Mouse (Mus musculus) liver, adult (tissue): ENCODE data around the gene Trabd2b.

Source experiments
- GATA4 ChIP-seq: IDR thresholded peaks from 2 replicates; pipeline ENCODE4 v1.6.1; 2014; ENCODE audit warnings: mild to moderate bottlenecking, low read length; ENCODE audit not compliant: insufficient replicate concordance

The Trabd2b gene

DNA sequence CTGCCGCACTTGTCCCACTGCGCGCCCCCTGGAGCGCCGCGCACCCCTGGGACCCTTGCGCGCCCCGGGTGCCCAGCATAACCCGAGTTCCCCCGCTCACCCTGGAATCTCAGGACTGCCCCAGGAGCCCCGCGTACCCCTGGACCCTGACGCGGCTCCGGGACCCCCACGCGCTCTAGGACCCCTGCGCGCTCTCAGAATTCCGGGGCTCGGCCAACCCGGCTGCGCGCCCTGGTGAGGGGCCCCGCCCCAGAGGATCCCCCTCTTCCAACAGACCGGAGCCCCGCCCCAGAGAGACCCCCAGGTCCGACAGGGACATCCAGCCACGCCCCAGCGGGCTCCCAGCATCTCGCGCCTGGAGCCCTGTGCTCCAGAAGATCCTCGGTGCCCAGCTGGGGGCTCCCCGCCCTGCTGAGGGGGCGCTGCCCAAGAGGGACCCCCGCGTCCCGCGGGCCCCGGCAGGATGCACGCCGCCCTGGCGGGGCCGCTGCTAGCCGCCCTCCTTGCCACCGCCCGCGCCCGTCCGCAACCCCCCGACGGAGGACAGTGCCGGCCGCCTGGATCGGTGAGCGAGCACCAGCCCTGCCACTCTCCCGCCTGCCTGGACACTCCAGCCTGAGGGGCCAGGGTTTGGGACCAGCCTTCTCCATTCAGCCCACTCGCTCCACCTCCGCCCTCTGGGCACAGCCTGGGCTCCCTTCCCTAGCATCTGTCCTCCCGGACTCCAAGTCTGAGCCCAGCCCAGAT is at the start of gene Trabd2b:
Gene Trabd2b, plus strand, starts transcription at position 370 of the 747 bp plus-strand sequence.
- TF ChIP-seq GATA4: no peak

GRCm38 (mm10) chr4:114357420-114357819 is 49.1 kb upstream of the Trabd2b start:
- no peak for TF ChIP-seq GATA4

GRCm38 (mm10) chr4:114358874-114359273 is 47.6 kb upstream of the Trabd2b start:
- no peak for TF ChIP-seq GATA4

- no peak for TF ChIP-seq GATA4
These were observed 46.7 kb upstream of the Trabd2b start for GRCm38 (mm10) chr4:114359818-114360217.

DNA sequence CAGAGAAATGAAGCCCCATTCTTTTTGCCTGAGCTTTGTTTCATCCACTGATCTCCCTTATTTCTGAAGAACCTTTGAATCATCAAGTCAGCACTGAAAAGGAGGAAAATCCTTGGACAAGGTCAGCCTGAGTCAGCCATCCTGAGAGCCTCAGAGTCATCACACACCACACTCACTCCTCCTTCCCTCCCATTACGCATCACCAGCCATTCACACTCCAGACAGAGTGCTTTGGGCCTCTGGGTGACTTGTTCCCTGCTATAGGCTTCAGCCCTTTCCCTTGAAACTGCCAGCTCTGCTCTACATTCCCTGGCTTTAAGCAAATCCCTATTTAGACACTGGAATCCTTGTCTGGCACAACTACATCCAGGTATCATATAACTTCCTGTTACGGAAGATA is 45.2 kb upstream of the Trabd2b start:
- TF ChIP-seq GATA4: no peak

DNA sequence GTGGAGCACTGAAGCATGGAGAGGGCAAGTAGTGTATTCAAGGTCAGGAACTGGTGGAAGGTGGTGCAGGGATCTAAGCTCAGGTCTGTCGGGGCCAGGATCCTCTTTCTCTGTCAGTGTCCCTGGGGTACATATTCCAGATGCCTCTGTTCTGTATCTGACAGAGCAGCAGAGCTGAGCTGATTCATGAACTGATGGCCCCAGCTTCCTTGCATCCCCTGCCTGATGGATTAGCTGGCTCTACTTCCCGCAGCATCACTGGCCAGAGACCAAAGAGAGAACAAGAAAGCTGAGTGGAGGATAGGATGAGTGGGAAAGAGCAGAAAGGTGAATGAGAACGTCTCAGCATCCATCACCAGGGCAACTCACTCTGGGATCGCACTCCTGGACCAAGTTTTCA is 41.5 kb upstream of the Trabd2b start:
- no peak for TF ChIP-seq GATA4

DNA sequence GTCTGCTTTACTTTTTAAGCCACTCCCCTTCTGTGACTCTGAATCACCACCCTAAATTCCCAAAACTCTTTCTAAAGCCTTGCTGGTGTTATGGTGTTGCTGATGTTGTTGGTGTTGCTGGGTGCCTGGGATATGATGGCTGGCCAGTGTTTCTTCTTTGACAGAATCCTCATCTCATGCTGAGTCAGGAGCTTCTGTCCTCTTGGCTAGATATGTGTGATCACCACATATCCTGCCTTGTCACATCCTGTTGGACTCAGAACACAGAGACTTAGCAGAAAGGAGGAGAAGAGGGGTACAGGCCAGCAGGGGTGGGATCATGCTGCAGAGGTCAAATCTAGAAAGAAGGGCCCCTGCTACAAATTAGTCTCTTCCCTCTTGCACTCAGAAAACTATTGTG is 40.9 kb upstream of the Trabd2b start:
- no peak for TF ChIP-seq GATA4

- no peak for TF ChIP-seq GATA4
These were observed 39.5 kb upstream of the Trabd2b start for GRCm38 (mm10) chr4:114367005-114367404.

DNA sequence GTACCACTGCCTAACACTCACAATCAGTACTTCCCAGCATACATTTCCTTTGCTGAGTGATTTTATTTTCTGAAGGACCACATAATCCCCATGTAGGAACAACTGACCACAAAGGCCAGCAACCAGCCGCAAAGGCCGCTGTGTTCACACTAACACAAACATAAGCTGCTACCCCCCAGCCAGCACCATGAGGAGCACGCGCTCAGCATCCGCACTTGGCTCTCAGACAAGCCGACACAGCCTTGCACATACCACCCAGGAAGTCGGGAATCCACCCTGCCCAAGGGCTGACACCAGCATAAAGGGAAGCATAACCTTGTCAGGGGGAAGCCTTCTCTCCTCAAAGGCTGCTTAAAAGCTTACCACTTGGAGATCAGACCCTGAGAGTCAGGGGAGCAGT is 38.7 kb upstream of the Trabd2b start:
- TF ChIP-seq GATA4: no peak

DNA sequence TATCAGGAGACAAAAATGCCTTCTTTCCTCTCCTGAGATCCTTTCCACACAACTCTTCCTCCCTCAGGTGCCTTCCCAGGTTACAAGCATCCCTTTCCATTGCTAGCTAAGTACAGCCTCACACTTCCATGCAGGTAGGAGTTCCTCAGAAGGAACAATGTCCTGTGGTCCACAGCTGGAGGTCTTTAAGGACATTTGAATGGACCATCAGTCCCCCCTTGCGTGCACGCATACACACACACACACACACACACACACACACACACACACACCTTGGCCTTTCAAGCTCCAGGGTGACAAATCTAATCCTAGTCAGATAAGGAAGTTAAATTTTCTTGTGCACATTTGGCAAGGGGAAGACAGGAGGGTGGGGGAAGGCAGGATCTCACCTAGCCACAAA is 36.9 kb upstream of the Trabd2b start:
- TF ChIP-seq GATA4: no peak

DNA sequence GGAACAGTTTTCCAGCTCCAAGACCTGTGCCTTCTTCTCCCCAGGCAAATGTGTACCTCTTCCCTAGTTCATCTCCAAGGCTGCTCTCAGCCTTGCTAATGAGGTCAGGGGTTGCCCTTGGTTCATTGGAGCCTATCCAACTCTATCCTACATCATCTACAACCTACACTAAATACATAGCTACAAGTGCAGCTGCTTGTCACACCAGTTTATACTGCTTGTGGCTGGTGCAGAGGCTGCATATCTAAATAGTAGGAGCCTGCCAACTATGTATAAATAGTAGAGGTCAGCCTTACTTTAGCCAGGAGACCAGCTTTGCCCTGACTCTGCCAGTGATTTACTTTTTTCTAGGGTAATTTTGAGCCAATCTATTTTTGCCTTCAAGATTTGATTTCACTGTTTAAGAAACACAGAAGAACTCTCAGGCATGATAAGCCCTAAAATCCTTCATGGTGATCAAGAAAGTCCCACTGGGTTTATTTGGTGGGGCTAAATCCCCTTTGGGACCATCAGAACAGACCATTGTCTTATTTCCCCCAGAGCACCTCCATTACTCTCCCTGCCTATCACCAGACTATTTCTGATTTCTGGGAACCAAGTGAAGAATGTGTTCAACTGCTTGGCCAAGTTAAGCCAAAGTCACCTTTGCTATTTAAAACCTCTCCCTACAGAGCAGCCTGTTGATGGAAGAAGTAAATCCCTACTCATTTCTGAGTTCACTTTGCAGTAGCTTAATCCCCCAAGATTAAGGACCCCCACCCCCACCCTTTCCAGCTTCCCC is 35.4 kb upstream of the Trabd2b start:
- TF ChIP-seq GATA4: no peak

GRCm38 (mm10) chr4:114372699-114373098 is 33.8 kb upstream of the Trabd2b start:
- no peak for TF ChIP-seq GATA4

DNA sequence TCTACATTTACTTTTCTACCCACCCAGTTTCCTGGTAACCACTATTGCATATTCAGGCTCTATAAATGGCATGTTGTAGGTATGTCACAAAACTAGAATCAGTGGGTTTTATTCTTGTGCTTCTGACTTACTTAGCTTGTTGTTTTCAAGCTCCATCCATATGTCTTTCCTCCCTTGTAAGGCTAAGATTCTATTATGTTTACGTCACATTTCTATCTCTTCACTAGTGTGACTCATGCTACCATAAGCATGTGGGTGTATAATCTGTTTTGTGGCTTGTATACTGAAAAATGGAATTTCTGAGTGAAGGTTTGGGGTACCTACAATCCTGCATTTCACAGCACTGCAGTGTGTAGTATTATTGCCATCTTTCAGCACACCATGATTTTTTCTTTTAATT is 32.2 kb upstream of the Trabd2b start:
- no peak for TF ChIP-seq GATA4

- no peak for TF ChIP-seq GATA4
These were observed 29.0 kb upstream of the Trabd2b start for GRCm38 (mm10) chr4:114377531-114377930.

GRCm38 (mm10) chr4:114378512-114378911 is 28.0 kb upstream of the Trabd2b start:
- TF ChIP-seq GATA4: no peak

DNA sequence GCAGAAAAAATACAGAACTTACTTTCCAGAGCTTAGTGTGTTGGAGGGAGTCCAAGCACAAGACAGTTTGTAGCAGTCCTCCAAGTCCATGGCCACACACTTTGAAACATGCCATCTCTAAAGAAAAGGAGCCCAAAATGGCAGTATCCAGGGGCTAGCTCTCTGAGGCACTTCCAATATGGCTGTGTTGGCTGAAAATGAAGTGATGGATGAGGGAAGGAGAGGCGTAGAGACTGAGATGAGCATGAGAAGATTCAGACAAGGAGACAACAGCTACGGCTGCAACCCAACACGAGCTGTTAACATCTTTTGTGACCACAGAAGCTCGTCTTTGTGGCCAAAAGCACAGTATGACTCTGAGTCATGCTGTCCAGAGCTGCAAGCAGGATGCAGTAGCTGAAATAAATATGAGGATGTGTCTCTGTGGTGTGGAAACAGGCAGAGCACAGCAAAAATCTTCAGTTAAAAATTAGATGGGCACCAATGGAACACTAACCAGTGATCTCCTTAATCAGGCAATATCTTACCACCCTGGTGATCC is 27.0 kb upstream of the Trabd2b start:
- no peak for TF ChIP-seq GATA4
